Mouse (Mus musculus) induced T-regulatory cell, adult 2 months (primary cell): ENCODE measurements around the gene Acot12.
"Not testable (repeated sequence)": the region's sequence is repeated elsewhere in the genome, so short reads cannot be mapped to it uniquely, and the experiment has no call there.

Source experiments
- DNase-seq: peaks from one replicate; pipeline ENCODE4 v3.0.0-alpha.2; 2012; ENCODE audit warnings: low read depth

Acot12 gene

GRCm38 (mm10) chr13:91760302-91761050 is 19.2 kb downstream of the Acot12 start:
- no peak for DNase-seq

- no peak for DNase-seq
These were observed 20.5 kb downstream of the Acot12 start for GRCm38 (mm10) chr13:91761654-91762445.

DNA sequence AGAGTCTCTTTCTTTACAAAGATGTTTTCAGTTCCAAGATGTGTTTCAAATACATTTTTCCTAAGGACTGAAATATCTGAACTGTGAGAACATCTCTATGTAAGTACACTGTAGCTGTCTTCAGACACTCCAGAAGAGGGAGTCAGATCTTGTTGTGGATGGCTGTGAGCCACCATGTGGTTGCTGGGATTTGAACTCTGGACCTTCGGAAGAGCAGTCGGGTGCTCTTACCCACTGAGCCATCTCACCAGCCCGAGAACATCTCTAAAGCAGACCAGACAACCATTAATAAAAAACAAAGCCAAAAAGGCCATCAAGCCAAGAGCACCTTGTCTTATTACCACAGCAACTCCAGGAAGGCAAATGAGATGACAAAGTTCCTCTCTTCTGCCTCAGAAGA is 22.3 kb downstream of the Acot12 start:
- not testable (repeated sequence) for DNase-seq

DNA sequence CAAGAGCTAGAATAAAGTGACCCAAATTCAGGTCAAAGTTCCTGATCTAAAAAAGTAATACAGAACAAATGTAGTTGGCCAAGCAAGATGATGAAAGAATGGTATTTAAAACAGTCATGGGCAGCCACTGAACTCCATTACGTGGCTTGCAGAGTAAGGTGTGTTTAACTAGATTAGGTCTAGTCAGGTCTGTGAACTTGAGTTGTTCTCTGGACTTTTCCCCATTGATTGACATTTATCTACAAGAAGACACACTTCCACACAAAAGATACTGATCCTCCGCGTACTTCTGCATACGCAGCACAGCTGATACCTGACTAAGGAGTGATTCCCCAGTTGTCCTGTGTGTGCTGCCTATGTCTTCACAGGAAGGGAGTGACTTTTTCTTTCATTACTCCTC is 24.3 kb downstream of the Acot12 start:
- no peak for DNase-seq

DNA sequence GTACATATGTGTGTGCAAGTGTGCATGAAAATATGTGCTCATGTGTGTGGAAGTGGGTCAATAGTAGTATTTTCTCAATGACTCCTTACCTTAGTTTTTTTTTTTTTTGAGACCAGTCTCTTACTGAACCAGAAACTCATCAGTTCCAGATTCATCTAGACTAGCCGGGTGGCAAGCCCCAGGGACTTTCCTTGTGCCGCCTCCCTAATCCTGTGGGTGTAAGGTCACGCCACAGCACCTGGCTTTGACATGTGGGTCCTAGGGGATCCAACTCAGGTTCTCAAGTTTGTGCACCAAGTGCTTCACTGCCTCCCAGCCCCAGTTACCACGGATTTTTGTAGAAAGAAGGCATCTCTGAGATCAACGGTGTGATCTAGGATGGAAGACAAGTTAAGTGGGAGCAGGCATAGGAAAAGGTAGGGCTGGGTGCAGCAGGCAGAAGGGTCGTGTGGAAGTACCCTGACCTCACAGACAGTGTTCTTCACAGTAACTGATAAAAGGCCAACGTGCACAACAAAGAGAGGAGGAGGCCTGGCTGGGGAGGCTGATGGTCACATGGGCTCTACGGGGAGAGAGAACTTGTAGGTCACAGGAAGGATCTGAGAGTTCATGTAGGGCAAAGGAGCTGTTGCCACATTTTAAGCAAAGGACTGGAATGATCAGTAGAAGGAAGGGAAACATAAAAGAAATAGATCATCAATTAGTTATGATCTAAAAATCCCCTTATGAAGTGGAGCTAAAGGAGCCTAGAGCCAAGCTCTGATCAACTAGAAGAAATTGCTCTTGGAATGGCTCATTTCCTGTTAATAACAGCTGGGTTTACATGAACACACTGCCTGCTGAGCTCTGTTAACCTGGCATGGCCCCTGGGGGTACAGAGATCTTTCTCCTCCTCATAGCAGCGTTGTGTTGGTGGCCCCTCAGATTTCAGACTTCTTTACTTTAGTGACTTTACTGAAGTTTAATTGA is 27.7 kb downstream of the Acot12 start:
- peak; percentile 65 for DNase-seq

DNA sequence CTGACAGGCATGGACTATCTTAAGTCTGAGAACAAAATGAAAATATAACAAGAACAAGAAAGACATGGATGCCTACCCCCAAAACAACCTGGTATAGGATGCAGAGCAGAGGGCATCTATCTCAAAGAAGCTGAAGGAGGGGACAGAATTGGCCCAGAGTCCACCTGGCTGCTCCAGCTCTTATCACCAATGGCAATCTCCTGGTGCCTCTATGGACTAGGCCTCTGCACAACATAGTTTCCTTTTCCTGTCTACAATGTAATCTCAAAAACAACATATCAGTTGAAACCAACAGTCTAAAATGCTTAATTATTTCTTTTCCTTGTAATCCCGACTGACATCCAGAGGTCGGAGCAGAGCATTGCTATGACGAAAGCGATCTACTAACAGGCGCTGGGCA is 36.8 kb downstream of the Acot12 start:
- DNase-seq = no peak

DNA sequence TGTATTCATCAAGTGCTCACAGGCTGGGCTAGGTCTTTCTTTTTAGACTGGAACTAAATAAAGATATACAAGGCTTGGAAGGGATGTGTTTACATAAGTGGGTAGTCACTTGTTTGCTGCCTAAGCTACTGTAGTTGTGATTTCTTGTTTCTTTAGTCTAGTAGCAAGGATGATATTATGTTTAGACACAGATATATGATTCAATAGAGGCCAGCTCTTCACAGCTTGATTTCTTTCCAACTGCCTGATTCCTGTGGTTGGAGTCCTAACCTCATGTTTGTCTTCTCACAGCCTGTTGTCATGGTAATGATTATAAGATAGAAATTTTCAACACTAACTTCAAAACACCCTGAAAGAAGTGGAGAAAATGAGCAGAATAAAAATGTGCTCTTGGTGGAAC is 38.6 kb downstream of the Acot12 start:
- DNase-seq = no peak

DNA sequence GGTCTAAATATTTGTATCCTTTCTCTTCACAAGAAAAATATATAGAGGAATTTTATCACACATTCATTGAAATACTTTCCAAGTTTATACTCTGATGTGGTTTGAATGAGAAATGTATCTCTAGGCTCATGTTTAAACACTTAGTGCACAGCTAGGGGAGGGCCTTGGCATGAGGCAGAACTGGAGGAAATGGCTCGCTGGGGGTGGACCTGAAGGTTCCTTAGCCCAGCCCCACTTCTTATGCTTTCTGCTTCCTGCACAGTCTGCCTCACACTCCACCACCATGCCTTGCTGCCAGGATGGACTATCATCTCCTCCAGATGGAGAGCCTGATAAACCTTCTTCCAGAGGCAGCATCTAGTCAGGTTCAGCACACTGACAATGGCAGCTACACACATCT is 50.7 kb downstream of the Acot12 start:
- no peak for DNase-seq

DNA sequence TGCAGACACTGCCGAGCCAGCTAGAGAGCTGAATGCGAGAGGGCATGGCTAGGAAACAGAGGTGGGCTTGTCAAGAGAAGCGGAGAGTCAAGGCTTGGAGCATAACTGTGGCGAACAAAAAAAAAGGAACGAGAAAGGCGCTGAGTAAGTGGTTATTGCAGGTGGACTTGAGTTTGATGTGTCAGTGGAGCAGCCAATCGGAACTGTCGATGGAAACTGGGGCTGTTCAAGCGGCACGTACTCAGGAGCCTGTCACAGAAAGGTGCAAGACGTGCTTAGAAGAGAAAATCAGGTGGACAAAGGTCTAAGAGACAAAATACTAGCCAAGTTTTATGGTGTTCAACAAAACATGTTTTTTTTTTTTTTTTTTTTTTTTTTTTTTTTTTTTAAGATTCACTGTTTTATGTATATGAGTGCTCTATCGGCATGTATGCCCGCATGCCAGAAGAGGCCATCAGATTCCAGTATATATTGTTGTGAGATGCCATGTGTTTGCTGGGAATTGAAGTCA is 53.7 kb downstream of the Acot12 start:
- no peak for DNase-seq

DNA sequence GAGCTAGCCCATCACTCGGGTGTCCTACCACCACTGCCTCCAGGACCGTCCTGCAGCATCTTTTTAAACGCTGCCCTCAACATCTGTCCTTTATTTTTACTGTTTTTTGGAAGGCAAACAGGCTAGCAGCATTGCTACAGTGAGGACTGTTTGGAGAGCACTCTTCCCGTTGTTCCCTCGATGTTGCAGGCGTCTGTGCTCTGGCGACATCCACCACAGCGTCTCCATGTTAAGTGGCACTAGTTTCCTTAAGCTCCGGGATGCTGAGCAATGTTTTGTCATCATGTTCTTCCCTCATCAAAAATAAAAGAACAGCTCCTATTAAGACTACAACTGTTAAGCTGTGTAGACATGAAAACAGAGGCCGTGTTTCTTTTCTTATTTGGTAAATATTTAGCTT is 54.3 kb downstream of the Acot12 start:
- DNase-seq = no peak

DNA sequence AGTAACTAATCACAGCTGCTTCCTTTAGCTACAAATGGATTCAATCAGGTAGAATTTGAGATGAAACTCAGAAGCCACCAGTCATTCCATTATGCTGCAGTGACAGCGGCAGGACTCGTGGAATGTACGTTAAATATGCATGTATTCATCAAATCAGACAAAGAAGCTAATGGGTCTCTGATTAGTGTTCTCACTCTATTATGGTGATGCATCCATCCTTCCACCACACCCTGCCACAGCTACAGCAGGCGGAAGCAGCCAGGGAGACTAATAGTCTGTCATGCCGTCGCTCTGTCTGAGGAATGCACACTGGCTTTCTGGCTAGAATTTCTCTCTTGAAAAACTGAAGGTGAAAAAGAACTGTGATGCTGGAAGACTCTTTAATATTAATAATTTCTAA is 54.7 kb downstream of the Acot12 start:
- no peak for DNase-seq

- DNase-seq = no peak
These were observed 55.6 kb downstream of the Acot12 start for GRCm38 (mm10) chr13:91796916-91797315.

- DNase-seq = no peak
These were observed 56.1 kb downstream of the Acot12 start for GRCm38 (mm10) chr13:91797442-91797841.

- DNase-seq = peak; percentile 46
These were observed 60.4 kb downstream of the Acot12 start for GRCm38 (mm10) chr13:91801726-91802125.

GRCm38 (mm10) chr13:91807155-91807839 is 66.0 kb downstream of the Acot12 start, which contains the start of gene Zcchc9:
TSS of gene Zcchc9 (minus strand) at chr13:91807705.
- peak; percentile 96 for DNase-seq

- DNase-seq = peak; percentile 68
These were observed 66.7 kb downstream of the Acot12 start for GRCm38 (mm10) chr13:91807874-91808575.

GRCm38 (mm10) chr13:91809476-91809875 is 68.2 kb downstream of the Acot12 start:
- peak; percentile 78 for DNase-seq

- DNase-seq = no peak
These were observed 73.4 kb downstream of the Acot12 start for GRCm38 (mm10) chr13:91814670-91815069.

DNA sequence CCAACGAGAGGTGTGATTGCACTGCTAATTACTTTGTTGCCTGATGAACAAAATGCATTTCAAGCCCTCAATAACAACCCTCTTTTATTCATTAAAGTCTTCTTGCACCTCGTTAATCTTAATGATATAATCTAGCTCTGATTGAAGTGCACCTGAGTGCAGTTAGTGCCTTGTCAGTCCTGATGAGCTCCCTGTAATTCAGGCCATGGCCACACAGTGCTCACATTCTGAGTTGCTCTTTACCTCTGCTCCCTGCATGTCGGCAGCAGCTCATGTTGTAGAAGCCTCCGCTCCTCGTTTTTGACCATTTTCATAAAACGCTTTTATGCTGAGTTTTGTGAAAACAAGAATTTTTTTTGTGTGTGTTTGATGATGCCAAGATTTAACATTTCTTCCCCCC is 82.4 kb downstream of the Acot12 start:
- DNase-seq = no peak

GRCm38 (mm10) chr13:91824845-91825550 is 83.7 kb downstream of the Acot12 start:
- no peak for DNase-seq
